Mouse (Mus musculus) small intestine, adult 2 months (tissue): ENCODE results near the gene Nfatc3.

Experiments used
- CTCF ChIP-seq: fragments of 200-500 bp; IDR thresholded peaks from 2 replicates; pipeline ENCODE4 v1.5.1; 2012; ENCODE audit warnings: low read depth, mild to moderate bottlenecking, control low read depth, inconsistent platforms, low read length, moderate library complexity, mixed read lengths; ENCODE audit not compliant: insufficient replicate concordance, insufficient read length; ENCODE audit errors: extremely low read depth
- POLR2A ChIP-seq: fragments of 200-500 bp; IDR thresholded peaks from 2 replicates; pipeline ENCODE4 v1.6.1; 2012; ENCODE audit warnings: low read depth, mild to moderate bottlenecking, control low read depth, inconsistent platforms, low read length, moderate library complexity

DNA sequence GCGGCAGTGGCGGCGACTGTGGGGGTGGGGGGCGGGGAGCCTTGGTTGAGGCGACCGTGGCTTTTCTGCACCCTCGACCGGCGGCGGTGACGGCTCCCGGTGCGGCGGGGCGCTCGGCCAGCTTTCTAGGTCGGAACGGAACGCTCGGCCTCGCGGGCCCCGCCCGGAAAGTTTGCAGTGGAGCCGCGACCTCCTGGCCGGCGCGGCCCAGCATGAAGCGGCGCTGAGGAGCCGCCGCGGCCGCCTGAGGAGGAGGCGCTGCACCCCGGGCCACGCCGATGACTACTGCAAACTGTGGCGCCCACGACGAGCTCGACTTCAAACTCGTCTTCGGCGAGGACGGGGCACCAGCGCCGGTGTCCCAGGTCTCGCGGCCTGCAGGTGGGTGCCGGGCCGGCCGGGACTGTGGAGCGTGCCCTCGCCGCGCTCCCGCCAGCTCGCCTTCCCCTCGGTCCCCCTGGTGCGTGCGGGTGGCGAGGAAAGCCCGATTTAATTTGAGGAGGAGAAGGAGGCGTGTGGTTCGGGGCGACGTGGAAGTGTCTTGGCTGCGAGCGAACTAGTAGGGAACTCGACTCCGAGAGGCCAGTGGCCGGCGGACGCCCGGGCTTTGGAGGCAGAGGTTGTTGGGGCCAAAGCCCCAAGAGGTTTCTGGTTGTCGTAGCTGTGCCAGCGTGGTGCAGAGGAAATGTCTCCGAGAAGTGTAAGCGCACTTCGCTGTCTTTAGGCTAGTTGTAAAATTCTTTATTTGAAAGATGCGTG, 1.2 kb downstream of the Nfatc3 start:
- TF ChIP-seq CTCF (no peak), POLR2A (peak; percentile 18; the same call in 1 of the 2 replicates)
